Mouse (Mus musculus) adrenal gland, postnatal 4 days (tissue): Measurements from ENCODE around the gene Cnnm4. TPM values are rescaled to one million over a fixed set of nuclear protein-coding genes. Genes with fewer than 3 reads are reported as not detected.
"Not testable (repeated sequence)": the region's sequence is repeated elsewhere in the genome, so short reads cannot be mapped to it uniquely, and the experiment has no call there.

ENCODE experiments used
- DNase-seq, 2 experiments: peaks; one replicate each; pipeline ENCODE4 v3.0.0; 2021 to 2022; ENCODE audit warnings: low spot score in 2 of 2, mixed read lengths in 2 of 2
- total RNA-seq, 2 experiments: library from RNA; stranded (reverse); gene quantifications; 2 replicates each; pipeline ENCODE4 v1.2.3; 2021

Cnnm4 gene
- total RNA-seq, 2 experiments from 2014 or later: 4.3 to 5.2 TPM

- DNase-seq: not testable (repeated sequence)
These were observed 65.4 kb downstream of the Cnnm4 start, which contains the start of gene Ankrd23 for GRCm38 (mm10) chr1:36536783-36537182. Gene Ankrd23, minus strand, starts transcription at chr1:36536883.

DNA sequence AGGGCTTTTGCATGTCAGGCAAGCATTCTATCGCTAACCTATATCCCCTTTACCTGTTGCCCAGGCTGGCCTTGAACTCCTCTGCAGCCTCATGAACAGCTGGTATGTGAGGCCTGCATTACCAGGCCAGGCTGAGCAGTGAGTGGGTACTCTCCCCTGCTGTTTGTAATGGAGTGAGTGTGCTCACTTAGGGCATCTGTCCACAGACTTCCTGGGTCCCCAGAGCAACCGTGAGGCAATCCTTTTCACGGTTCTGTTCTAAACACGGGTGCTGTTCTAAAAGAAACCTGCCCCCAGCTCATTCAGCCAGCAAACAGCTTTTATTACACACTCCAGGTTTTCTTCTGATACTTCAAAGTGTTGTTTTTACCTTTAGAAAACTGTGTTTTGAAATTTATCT is 67.3 kb downstream of the Cnnm4 start:
- no peak for DNase-seq

DNA sequence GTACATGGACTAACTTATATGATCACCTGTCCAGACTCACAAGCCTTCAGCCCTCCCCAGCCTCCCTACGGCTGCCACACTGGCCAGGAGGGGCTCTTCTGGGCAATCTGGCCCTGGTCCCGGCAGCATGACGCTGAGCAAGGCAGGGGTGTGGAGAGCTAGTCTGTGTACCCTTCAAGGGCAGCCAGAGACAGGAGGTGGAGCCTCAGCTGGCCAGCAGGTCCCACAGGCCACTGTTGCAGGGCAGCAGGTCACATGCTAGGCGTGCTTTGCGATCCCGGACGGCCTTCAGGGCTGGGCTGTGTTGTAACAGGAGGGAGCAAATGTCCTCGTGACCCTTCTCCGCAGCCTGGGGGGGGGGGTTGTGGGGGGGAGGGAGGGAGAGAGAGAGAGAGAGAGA is 67.8 kb downstream of the Cnnm4 start, which contains the start of gene Gm42417:
Gene Gm42417 (minus strand): TSS at position 244 of the 400 bp plus-strand sequence.
- DNase-seq: peak in 1 of 2 experiments; percentile 60

DNA sequence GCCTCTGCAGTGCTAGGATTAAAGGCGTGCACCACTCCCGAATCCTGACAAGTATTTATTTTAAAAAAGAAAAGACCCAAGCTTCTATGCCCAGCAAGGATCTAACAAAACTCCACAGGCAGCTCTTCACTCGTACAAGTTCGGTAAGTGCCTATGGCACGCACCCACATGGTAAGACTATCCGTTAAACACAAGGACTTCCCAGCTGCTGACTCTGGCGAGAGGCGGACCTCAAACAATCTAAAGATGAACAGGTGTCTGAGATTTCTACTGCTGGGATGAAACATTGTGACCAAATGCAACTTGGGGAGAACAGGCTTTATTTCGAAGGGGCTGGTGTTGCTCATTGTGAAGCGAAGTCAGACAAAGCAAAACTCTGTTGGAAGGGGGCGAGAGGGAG is 68.7 kb downstream of the Cnnm4 start:
- DNase-seq: no peak

DNA sequence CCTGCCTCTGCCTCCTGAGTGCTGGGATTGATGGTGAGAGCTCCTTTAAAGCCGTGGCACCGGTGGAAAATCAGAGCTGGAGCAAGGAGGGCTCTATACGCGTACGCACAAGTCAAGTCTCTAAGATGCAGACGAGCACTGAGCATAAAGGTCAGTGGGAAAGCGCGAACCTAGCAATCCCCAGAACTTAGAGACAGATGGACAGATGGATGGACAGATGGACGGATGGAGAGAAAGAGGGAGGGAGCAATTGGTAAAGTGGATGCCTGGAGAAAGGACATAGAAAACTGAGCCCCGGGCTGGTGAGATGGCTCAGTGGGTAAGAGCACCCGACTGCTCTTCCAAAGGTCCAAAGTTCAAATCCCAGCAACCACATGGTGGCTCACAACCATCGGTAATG is 69.4 kb downstream of the Cnnm4 start:
- DNase-seq: no peak

- DNase-seq: no peak
These were observed 70.4 kb downstream of the Cnnm4 start for GRCm38 (mm10) chr1:36541844-36542243.

GRCm38 (mm10) chr1:36542925-36543324 is 71.5 kb downstream of the Cnnm4 start:
- no peak for DNase-seq

DNA sequence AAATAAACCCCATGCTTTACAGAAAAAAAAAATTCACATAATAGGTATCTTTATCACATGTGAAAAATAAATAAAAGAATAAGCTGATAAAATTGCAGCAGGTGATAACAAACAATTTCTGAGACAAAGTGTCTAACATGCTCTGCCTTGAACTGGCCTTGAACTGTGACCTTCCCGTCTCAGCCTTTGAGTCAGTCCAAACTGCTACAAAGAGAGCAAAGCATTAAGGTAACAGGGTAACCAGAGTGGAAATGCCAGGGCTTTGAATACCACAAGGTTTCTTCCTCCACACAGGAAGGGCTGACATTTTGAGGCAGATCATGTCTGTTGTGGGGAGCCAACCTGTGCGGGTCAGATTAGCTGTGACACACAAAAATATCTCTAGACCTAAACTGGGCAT is 74.0 kb downstream of the Cnnm4 start:
- DNase-seq: no peak

- no peak for DNase-seq
These were observed 74.6 kb downstream of the Cnnm4 start for GRCm38 (mm10) chr1:36545845-36546600.

- DNase-seq: peak; percentile 82 to 94
These were observed 75.6 kb downstream of the Cnnm4 start, which contains the start of gene Ankrd39 for GRCm38 (mm10) chr1:36546888-36547471. Gene Ankrd39, minus strand, starts transcription at chr1:36547445.

GRCm38 (mm10) chr1:36547981-36548598 is 76.7 kb downstream of the Cnnm4 start:
- DNase-seq: no peak

GRCm38 (mm10) chr1:36548771-36549170 is 77.4 kb downstream of the Cnnm4 start:
- no peak for DNase-seq

GRCm38 (mm10) chr1:36549491-36549890 is 78.1 kb downstream of the Cnnm4 start:
- no peak for DNase-seq

- no peak for DNase-seq
These were observed 78.8 kb downstream of the Cnnm4 start for GRCm38 (mm10) chr1:36550075-36550863.

- no peak for DNase-seq
These were observed 80.5 kb downstream of the Cnnm4 start for GRCm38 (mm10) chr1:36551904-36552303.

DNA sequence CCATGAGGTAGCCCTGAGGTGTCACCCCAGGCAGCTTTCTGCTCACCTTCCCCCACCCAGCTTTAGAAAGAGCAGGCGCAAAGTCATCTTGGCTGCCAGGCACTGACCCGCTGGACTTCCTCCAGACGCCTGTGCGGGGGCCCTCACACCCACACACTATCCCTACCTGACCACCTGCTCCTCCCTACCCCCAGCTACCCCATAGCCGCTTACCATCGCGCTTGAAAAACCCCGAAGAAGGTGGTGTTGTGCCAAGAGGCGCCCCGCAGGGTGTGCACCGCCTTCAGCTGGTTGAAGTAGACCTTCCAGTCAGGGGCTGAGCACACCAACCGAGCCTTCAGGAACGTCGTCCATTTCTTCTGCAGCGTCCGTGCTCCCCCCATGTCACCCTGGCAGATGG is 81.1 kb downstream of the Cnnm4 start:
- no peak for DNase-seq

GRCm38 (mm10) chr1:36554633-36555399 is 83.4 kb downstream of the Cnnm4 start:
- no peak for DNase-seq

DNA sequence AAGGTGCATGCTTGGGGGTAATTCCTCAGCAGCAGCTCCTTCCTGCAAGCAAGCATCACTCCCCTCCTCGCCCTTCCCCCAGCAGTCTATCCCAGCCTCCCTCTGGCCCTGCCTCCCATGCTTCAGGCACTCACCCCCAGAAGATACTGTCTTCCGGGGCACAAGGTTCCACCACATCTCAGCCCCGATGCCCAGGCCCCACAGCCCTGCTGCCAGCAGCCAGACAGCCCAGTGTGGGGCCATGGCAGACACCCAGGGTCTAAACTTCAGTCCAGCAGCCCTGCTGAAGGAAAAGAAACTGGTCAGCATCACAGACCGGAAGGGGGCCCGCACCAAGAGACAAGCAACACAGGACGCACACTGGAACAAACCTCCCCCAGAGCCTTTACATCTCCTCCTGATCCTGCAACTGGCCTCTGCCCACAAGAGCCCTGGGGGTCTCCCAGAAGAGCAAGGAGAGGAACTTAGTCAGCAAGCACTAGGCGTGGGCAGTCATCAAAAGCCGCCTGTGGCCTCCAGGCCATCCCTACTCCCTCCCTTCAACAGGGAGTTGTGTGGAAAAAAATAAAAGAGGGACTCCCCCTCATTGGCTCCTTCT is 84.5 kb downstream of the Cnnm4 start:
- no peak for DNase-seq

- peak; percentile 88 for DNase-seq
These were observed 85.4 kb downstream of the Cnnm4 start for GRCm38 (mm10) chr1:36556553-36557456.
